Mouse (Mus musculus): ENCODE data around the gene Alg1. TPM values are rescaled to one million over a fixed set of nuclear protein-coding genes. Genes with fewer than 3 reads are reported as not detected.

Alg1 gene
- polyA plus RNA-seq, 1 experiment from 2014 or later = 28.1 TPM

- ATAC-seq (ENCODE audit: low FRiP score) = peak; percentile 91
- Histone ChIP-seq H3K4me2 (replicated peaks; ENCODE audit: low read depth, low read length) (peak within 1 kb of the TSS; percentile 91), H3K4me1 (replicated peaks; ENCODE audit: control insufficient read depth, insufficient read depth, low read length) (no peaks in the 10 kb centered on the region), H3K4me3 (ENCODE audit: low read depth, low read length) (peak within 1 kb of the TSS; percentile 85), H3K36me3 (ENCODE audit: control insufficient read depth, insufficient read depth, low read length) (no peaks in the 10 kb centered on the region), H3K27me3 (ENCODE audit: control insufficient read depth, insufficient read depth, low read length) (no peaks in the 10 kb centered on the region), H3K9me3 (ENCODE audit: control insufficient read depth, low read length) (no peaks in the 10 kb centered on the region), H3K27ac (ENCODE audit: low read depth, low read length) (no peak within 1 kb of the TSS), H3K9ac (ENCODE audit: low read depth, low read length) (peak within 1 kb of the TSS; percentile 68)
- peak; percentile 94 for DNase-seq (ENCODE audit: low spot score)
- 5% methylated on average over 39 of the region's 40 CpGs for WGBS
Measured at GRCm38 (mm10) chr16:5203668-5204433, 29.6 kb upstream of the Alg1 start, which contains the start of gene Nagpa. Gene Nagpa (minus strand): TSS chr16:5204012.

- ATAC-seq (ENCODE audit: low FRiP score) (no peak), DNase-seq (ENCODE audit: low spot score) (no peak)
- Histone ChIP-seq H3K4me1 (replicated peaks; ENCODE audit: control insufficient read depth, insufficient read depth, low read length) (no peaks in the 10 kb centered on the region), H3K9me3 (ENCODE audit: control insufficient read depth, low read length) (no peaks in the 10 kb centered on the region), H3K4me3 (ENCODE audit: low read depth, low read length) (no peak overlapping the region), H3K9ac (ENCODE audit: low read depth, low read length) (no peak overlapping the region), H3K4me2 (replicated peaks; ENCODE audit: low read depth, low read length) (no peak overlapping the region), H3K36me3 (ENCODE audit: control insufficient read depth, insufficient read depth, low read length) (no peaks in the 10 kb centered on the region), H3K27me3 (ENCODE audit: control insufficient read depth, insufficient read depth, low read length) (no peaks in the 10 kb centered on the region), H3K27ac (ENCODE audit: low read depth, low read length) (no peak overlapping the region)
- WGBS = 84% methylated on average over 5 of the region's 5 CpGs
Measured at GRCm38 (mm10) chr16:5205431-5205970, 27.9 kb upstream of the Alg1 start.

- Histone ChIP-seq H3K4me1 (replicated peaks; ENCODE audit: control insufficient read depth, insufficient read depth, low read length) (no peaks in the 10 kb centered on the region), H3K9me3 (ENCODE audit: control insufficient read depth, low read length) (no peaks in the 10 kb centered on the region), H3K27ac (ENCODE audit: low read depth, low read length) (no peak overlapping the region), H3K27me3 (ENCODE audit: control insufficient read depth, insufficient read depth, low read length) (no peaks in the 10 kb centered on the region), H3K4me3 (ENCODE audit: low read depth, low read length) (no peak overlapping the region), H3K9ac (ENCODE audit: low read depth, low read length) (no peak overlapping the region), H3K4me2 (replicated peaks; ENCODE audit: low read depth, low read length) (no peak overlapping the region), H3K36me3 (ENCODE audit: control insufficient read depth, insufficient read depth, low read length) (no peaks in the 10 kb centered on the region)
- 71% methylated on average over 5 of the region's 5 CpGs for WGBS
- DNase-seq (ENCODE audit: low spot score) = no peak
- ATAC-seq (ENCODE audit: low FRiP score) = no peak
Measured at GRCm38 (mm10) chr16:5206051-5206450, 27.4 kb upstream of the Alg1 start.

GRCm38 (mm10) chr16:5210365-5210764, 23.1 kb upstream of the Alg1 start:
- ATAC-seq (ENCODE audit: low FRiP score) (no peak), DNase-seq (ENCODE audit: low spot score) (no peak)
- Histone ChIP-seq H3K27me3 (ENCODE audit: control insufficient read depth, insufficient read depth, low read length) (no peaks in the 10 kb centered on the region), H3K4me1 (replicated peaks; ENCODE audit: control insufficient read depth, insufficient read depth, low read length) (no peaks in the 10 kb centered on the region), H3K4me3 (ENCODE audit: low read depth, low read length) (no peak overlapping the region), H3K9me3 (ENCODE audit: control insufficient read depth, low read length) (no peaks in the 10 kb centered on the region), H3K36me3 (ENCODE audit: control insufficient read depth, insufficient read depth, low read length) (no peaks in the 10 kb centered on the region), H3K9ac (ENCODE audit: low read depth, low read length) (no peak overlapping the region), H3K27ac (ENCODE audit: low read depth, low read length) (no peak overlapping the region), H3K4me2 (replicated peaks; ENCODE audit: low read depth, low read length) (no peak overlapping the region)
- 83% methylated on average over 2 of the region's 2 CpGs for WGBS

- Histone ChIP-seq H3K9me3 (ENCODE audit: control insufficient read depth, low read length) (no peaks in the 10 kb centered on the region), H3K27ac (ENCODE audit: low read depth, low read length) (no peak overlapping the region), H3K4me3 (ENCODE audit: low read depth, low read length) (no peak overlapping the region), H3K4me2 (replicated peaks; ENCODE audit: low read depth, low read length) (no peak overlapping the region), H3K9ac (ENCODE audit: low read depth, low read length) (no peak overlapping the region), H3K36me3 (ENCODE audit: control insufficient read depth, insufficient read depth, low read length) (no peaks in the 10 kb centered on the region), H3K4me1 (replicated peaks; ENCODE audit: control insufficient read depth, insufficient read depth, low read length) (no peaks in the 10 kb centered on the region), H3K27me3 (ENCODE audit: control insufficient read depth, insufficient read depth, low read length) (no peaks in the 10 kb centered on the region)
- 80% methylated on average over 3 of the region's 3 CpGs for WGBS
- DNase-seq (ENCODE audit: low spot score) (no peak), ATAC-seq (ENCODE audit: low FRiP score) (no peak)
Measured at GRCm38 (mm10) chr16:5212150-5212549, 21.3 kb upstream of the Alg1 start.

GRCm38 (mm10) chr16:5214126-5214525, 19.3 kb upstream of the Alg1 start:
- H3K27ac ChIP-seq (ENCODE audit: low read depth, low read length) = no peak overlapping the region
- no peak overlapping the region for H3K9ac ChIP-seq (ENCODE audit: low read depth, low read length)
- no peaks in the 10 kb centered on the region for H3K9me3 ChIP-seq (ENCODE audit: control insufficient read depth, low read length)
- WGBS = 95% methylated on average over 2 of the region's 2 CpGs
- H3K4me3 ChIP-seq (ENCODE audit: low read depth, low read length) = no peak overlapping the region
- no peak for DNase-seq (ENCODE audit: low spot score)
- H3K4me2 ChIP-seq (replicated peaks; ENCODE audit: low read depth, low read length) = no peak overlapping the region
- no peaks in the 10 kb centered on the region for H3K27me3 ChIP-seq (ENCODE audit: control insufficient read depth, insufficient read depth, low read length)
- no peak for ATAC-seq (ENCODE audit: low FRiP score)
- H3K36me3 ChIP-seq (ENCODE audit: control insufficient read depth, insufficient read depth, low read length) = no peaks in the 10 kb centered on the region
- H3K4me1 ChIP-seq (replicated peaks; ENCODE audit: control insufficient read depth, insufficient read depth, low read length) = no peaks in the 10 kb centered on the region

GRCm38 (mm10) chr16:5216686-5217085, 16.7 kb upstream of the Alg1 start:
- 65% methylated on average over 6 of the region's 6 CpGs for WGBS
- no peak overlapping the region for H3K4me2 ChIP-seq (replicated peaks; ENCODE audit: low read depth, low read length)
- H3K27ac ChIP-seq (ENCODE audit: low read depth, low read length) = no peak overlapping the region
- DNase-seq (ENCODE audit: low spot score) = no peak
- H3K27me3 ChIP-seq (ENCODE audit: control insufficient read depth, insufficient read depth, low read length) = no peaks in the 10 kb centered on the region
- ATAC-seq (ENCODE audit: low FRiP score) = no peak
- no peaks in the 10 kb centered on the region for H3K4me1 ChIP-seq (replicated peaks; ENCODE audit: control insufficient read depth, insufficient read depth, low read length)
- no peak overlapping the region for H3K9ac ChIP-seq (ENCODE audit: low read depth, low read length)
- H3K4me3 ChIP-seq (ENCODE audit: low read depth, low read length) = no peak overlapping the region
- no peaks in the 10 kb centered on the region for H3K9me3 ChIP-seq (ENCODE audit: control insufficient read depth, low read length)
- H3K36me3 ChIP-seq (ENCODE audit: control insufficient read depth, insufficient read depth, low read length) = no peaks in the 10 kb centered on the region

GRCm38 (mm10) chr16:5217341-5218133, 15.9 kb upstream of the Alg1 start:
- H3K4me1 ChIP-seq (replicated peaks; ENCODE audit: control insufficient read depth, insufficient read depth, low read length) = no peaks in the 10 kb centered on the region
- ATAC-seq (ENCODE audit: low FRiP score) (no peak), DNase-seq (ENCODE audit: low spot score) (no peak)
- H3K4me2 ChIP-seq (replicated peaks; ENCODE audit: low read depth, low read length) = no peak overlapping the region
- H3K9me3 ChIP-seq (ENCODE audit: control insufficient read depth, low read length) = no peaks in the 10 kb centered on the region
- H3K27ac ChIP-seq (ENCODE audit: low read depth, low read length) = no peak overlapping the region
- no peak overlapping the region for H3K9ac ChIP-seq (ENCODE audit: low read depth, low read length)
- no peaks in the 10 kb centered on the region for H3K27me3 ChIP-seq (ENCODE audit: control insufficient read depth, insufficient read depth, low read length)
- 72% methylated on average over 5 of the region's 5 CpGs for WGBS
- no peak overlapping the region for H3K4me3 ChIP-seq (ENCODE audit: low read depth, low read length)
- no peaks in the 10 kb centered on the region for H3K36me3 ChIP-seq (ENCODE audit: control insufficient read depth, insufficient read depth, low read length)
